Mouse (Mus musculus) telencephalon, adult 2 months (tissue): ENCODE results near the gene Xylt1.

ENCODE experiments used
- DNase-seq: peaks from one replicate; pipeline ENCODE4 v3.0.0-alpha.2; 2011; ENCODE audit warnings: low read depth, low spot score

Xylt1 gene

DNA sequence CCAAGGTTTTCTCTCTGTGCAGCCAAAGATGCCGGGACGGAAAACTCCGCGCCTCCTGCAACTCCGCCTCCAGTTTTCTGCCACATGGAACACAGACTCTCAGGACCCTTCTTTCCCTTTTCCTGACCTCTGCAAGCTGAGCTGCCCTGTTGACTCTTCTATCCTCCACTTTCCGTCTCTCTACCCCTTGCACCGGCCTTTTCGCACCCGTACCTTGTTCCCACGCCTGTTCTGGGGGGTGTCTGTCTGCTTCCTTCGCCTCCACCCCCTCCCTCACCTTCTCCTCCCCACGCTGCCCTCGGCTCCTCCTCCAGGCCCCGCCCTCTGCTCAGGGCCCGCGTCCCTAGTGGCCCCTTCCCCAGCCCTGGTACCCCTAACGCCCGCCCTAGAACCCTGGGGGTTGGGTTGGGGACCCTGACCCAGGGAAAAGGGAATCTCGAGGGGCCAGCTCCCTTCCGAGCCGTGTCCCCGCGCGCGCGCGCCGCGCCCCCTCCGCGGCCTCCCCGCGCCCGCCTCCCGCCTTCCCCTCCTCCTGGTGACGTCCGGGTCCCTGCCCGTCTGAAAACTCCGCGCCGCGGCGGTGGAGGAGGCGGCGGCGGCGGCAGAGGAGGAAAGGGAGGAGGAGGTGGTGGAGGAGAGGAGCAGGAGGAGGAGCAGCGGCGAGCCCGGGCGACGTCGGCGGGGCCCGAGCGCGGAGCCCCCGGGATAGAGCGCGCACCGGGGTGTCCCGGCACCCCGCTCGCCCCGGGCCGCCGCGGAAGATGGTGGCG lies at the start of gene Xylt1:
Xylt1 (plus strand) TSS at position 562 of the 770 bp plus-strand sequence.
- DNase-seq = no peak

DNA sequence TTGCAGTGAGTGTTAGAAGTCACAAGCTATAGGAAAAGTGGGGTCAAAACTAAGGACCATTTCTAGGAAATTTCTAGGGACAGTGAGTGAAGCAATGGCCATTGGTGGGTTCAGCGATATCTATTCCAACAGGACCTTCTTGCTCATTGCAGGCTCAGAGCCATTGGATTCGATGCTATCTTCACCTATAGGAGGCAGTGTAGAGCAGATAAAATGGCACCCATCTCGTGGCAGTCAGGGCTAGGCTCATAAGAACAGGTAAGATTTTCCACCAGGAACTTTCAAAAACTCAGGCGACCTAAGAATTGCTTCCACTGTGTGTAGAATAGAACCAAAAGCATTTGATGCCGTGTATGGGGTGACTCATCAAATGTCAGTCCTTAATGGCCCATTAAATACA lies 46.8 kb upstream of the Xylt1 start:
- no peak for DNase-seq

DNA sequence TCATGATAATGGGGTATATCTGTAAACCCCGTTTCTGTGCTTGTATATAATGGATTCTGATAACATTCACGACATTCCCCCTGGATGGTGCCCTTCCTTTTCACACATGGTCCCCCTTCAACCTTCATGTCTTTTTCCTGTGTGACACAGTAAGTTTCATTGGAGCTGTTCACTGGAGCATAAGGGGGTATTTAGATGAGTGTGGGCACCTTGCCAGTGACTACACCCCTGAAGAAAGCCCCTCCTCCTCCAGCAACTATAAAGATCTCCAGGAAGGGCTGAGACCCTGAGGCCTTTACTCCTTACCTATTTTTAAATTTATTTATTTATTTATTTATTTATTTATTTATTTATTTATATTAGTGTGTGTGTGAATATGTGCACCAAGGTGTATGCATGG lies 24.5 kb upstream of the Xylt1 start:
- DNase-seq = no peak

DNA sequence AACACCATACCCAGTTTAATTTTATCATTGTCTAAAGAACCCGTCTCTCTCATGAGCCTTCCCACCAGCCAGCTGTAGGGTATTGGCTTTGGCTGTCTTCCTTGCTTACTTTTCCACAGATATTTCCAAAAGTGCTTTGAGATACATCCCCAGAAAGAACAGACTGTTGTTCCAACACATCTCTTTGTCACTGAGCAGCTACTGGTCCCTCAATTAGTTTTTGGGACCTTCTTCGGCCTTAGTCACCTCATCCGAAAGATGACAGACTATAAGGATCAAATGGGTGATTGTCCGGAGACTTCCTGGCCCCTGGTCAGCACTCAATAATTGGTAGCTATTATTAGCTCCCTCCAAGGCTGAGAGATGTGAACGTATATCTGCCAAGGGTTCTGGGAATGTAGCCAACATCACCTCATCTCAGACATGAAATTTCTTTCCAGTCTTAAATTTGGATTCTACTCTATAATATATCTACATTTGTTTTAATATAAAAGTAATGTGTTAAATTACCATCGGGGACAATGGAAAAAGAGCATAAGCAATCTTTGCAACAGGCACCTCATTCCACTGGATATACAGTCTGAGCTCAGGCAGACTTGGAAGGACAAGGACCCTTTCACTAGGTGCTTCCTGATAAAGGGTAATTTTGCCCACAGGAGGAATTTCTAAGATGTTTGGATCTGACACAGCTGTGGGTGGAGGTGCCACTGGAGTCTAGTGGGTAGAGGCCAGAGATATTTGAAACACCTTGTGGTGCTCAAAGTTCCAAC lies 23.2 kb upstream of the Xylt1 start:
- DNase-seq = peak; percentile 86

DNA sequence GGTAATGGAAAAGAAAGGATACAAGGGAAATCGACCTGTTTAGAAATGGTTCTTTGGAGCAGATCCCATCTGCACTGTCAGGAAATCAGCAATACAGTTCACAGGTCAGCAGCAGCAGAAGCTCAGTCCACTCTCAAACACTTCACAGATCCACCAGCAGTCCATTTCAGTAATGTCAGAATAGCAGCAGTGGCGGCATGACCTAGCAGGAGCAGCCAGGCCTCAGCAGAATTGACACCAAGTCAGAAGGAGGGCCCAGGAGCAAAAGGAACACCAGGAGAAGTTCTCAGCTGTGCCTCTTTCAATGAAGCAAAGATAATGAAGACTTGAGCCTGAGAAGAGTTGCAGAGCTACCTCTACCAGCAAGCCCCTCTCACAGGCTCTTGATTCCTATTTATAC lies 19.5 kb upstream of the Xylt1 start:
- no peak for DNase-seq

DNA sequence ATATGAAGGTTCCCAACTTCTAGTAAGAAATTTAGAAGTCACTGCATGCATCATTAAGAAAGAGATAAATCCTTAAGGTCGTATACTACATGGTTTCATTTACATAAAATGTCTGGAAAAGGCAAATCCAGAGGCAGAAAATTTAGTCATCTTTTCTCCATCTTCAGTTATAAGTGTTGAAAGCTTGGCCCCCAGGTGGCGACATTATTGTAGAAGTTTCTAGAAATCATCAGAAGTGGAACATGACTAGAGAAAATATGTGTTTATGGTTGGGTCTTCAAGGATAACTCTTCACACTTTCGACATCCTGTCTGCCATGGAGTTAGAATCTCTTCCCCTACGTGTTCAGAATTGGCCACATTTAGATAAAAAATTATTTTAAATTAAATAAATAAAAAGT lies 18.3 kb upstream of the Xylt1 start:
- DNase-seq = no peak

DNA sequence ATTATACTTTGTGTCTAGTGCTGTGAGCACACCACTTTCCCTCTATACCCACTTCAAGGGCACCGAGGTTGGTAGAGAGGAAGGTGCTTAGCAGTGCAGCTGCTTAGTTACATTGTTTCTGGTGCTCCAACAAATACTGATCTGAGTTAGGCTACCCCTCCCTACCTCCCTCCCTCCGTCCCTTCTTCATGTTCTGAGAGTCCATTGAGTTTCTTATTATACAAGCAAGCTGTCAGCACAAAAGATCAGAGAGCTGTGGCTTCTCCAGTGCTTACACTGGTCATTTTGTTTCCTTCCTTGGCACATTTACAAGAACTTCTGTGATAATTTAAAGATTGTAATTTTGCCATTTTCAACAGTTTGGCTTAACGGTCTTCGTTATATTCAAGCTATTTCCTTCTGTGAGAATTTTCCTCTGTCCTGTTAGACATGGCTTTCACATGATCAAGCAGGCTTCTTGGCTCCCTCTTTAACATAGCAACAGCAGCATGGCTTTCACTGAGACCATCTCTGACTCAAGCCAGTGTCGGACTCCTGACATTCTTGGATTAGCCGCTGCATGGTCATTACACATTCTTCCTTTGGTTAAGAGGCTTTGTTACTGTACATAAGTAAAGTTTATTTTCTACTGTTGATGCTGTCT lies 12.0 kb upstream of the Xylt1 start:
- no peak for DNase-seq

DNA sequence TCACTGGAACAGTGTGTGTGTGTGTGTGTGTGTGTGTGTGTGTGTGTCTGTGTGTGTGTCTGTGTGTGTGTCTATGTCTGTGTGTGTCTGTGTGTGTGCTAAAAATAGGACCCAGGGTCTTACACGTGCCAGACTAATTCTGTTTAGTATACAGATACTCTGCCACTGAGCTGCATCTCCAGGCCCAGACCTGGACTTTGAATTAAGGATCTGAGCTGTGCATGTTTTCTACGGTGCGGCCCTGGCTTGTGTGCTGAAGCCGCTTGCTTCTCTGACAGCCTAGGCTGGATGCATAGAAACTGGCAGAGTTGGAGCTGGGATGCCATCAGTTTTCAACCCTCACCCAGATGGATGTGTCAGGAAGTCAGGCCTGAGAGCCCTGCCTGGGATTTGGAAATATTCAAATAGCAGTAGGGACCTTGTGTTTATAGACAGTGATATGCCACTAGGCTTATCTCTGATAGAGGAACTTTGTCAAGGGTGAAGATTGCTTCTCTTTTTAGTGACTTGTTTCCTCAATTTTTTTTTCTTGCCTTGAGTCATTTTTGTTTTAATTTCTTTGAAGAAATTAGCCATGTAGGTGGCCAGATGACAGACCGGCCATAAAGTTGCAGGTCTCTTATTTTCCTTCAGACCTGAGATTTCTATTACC lies 11.4 kb upstream of the Xylt1 start:
- no peak for DNase-seq

DNA sequence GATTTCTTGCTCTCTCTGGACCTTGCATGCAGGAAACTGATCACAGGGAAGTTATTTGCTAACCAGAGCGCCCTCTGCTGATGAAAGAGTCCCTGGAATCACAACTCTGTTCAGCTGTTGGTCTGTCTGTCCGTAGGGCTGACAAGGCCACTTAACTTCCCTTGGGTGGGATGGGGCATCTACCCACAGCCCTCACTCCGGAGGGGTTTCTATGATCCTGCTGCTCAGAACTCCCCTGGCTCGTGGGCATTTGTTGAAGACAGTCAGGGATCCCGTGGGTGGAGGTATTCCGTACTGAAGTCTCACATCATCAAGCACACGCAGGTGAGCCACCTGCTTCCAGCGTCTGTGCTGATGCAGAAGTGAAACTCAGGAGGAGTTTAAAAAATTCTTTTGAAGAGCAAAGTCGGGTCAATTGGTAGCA lies 4.9 kb upstream of the Xylt1 start:
- DNase-seq = no peak

DNA sequence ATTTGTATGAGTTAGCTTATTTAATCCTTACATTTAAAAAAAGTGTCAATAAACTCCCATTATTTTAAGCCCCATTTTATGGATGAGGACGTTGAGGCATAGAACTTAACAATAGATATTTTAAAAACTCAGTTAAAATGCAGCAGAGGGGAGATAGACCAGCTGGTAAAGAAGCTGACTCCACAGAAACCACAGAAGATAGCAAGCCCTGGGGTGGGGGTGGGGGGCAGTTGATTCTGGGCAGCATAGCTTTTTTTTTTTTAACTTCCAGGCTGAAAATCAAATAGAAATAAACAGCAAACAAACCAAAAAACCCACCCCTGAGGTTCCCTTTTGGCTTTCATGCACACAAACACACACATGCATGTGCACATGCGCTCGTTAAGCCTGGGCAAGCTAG lies 3.6 kb upstream of the Xylt1 start:
- no peak for DNase-seq

DNA sequence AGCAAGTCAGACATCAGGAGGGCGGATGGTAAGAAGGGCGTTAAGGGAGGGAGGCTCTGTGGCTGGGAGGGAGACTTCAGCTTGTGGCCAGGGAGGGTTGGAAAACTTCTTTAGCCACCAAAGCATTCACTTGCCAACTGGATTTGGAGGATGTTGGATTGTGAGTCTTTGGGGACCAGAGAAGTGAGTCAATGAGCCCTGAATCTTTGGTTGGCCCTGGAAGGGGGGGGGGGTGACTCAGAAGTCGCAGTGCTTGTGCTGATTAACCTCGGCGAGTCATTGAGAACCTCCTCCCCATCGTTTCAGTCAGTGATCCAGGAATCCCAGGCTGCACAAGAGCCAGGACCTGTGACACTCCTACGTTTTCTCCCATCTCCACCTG lies 752 bp upstream of the Xylt1 start:
- DNase-seq = no peak

DNA sequence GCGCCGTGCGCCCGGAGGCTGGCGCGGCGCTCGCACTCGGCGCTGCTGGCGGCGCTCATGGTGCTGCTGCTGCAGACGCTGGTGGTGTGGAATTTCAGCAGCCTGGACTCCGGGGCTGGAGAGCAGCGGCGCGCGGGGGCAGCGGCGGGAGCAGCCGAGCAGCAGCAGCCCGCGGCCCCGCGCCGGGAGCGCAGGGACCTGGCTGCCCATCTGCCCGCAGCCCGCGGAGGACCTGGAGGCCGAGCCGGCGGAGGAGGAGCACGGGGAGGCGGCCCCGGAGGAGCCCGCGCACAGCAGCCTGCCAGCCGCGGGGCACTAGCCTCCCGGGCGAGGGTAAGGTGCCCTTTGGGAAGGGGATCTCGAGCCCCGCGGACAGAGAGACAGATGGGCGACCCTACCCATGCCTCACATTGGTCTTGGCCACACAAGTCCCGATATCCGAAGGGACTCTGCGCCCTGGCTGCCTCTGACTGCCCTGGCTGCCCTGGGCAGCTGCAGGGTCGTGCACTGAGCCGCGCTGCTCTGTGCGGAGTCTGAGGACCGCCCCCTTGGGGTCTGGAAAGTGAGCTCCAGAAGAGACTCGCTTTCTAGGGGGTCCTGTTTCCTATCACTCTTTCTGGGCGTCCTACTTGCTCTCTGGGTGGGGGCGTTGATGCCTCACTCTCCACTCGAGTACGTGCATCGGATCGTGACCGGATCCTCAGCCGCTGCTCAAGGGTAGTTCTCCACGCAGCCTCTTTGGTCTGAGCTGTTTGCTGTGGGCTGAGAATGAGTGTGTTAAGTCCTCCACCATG lies 606 bp downstream of the Xylt1 start:
- no peak for DNase-seq

DNA sequence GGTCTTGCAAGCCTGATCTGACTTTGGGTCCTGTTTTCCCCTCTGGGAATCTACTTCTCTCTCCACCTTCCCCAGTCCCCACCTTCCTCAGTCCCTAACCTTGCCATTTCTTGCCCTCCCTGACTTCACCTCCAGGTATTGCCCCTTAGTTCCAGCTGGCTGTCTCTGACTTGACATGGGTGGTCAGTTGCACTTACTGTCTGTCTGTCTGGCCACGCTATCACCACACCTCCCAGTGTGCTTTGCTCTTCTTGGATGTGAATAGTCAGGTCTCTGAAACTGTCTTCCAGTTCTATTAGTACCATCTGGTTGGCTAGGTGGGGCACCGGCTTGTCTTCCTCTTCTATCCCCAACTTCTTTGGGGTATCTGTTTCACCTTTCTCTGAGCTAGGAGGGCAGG lies 1.2 kb downstream of the Xylt1 start:
- DNase-seq = no peak

DNA sequence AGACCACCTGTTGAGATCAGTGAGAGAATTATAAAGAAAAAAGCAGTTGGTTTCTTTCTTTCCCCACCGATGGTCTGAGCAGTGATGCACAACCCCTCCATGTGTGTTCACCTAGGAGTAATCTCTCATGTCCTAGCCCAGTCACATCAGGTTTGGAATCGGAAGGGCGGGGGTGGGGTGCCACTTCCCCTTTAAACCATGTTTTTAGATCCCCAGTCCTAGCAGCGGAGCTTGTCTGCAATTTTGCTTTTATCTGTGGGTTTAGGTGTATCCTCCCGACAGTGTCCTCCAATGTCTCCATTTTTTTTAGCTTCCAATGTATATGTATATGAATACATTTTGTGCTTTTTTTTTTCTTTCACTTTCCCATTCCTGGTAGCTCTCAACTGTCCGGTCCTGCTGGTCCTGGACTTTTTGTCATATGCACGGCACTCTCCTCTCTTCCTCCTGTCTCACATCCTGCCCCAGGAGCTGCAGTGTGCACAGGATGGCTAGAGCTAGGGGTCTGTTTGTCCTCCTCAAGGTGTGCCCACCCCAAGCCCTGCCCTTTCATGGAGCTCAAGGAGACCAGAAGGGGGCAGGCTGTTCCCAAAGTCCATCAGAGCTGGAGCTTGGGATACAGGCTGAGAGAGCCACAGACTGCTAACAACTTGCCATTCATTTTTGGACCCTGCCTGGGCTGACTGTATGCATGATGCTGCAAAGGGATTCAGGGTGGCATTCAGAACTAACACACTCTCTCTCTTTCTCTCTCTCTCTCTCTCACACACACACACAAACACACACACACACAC lies 2.6 kb downstream of the Xylt1 start:
- DNase-seq = no peak

DNA sequence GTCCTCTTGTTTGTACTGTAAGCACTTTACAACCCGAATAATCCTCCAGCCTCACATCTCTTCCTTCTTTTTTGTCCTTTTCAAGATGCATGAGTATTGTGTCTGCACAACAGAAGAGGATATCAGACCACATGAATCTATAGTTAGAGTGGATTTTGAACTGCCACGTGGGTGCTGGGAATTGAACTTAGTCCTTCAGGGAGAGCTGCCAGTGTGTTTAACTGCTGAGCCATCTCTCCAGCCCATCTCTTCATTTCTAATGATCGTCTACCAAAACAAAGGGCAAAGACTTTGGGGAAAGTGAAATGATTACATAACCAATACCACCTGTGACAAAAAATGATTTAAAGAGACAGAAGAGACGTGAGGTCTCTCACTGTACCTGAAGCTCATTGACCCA lies 5.6 kb downstream of the Xylt1 start:
- DNase-seq = no peak

DNA sequence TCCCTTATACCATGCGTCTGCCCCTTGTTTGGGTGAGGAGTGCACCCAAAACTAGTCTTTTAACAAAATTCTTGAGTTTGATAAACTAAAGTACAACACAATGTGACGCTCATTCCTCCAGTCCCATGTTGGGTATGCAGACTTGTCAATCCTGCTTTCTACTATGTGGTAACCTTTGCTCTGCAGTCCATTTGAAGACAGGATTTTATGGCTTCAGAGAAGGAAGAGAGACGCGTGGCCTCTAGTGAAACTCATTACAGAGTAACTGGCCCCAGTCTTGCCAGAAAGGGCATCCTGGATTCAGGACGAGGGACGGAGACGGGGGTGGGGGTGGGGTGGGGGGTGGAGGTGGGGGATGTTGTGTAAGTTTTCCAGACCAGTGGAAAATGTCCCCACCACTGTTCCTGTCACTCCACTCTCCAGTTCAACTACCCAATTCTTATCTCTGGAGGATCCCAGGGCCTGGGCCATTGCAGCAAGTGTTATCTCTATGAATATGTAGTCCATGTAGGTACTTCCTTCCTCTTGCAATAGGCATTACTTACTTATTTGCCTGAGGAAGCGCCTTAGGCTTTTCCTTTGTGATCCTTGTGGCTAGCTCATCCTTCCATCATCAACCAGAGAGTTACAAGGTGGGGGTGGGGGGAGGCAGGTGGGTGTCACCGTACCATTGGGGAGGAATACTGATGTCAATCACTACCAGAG lies 7.7 kb downstream of the Xylt1 start:
- DNase-seq = no peak

DNA sequence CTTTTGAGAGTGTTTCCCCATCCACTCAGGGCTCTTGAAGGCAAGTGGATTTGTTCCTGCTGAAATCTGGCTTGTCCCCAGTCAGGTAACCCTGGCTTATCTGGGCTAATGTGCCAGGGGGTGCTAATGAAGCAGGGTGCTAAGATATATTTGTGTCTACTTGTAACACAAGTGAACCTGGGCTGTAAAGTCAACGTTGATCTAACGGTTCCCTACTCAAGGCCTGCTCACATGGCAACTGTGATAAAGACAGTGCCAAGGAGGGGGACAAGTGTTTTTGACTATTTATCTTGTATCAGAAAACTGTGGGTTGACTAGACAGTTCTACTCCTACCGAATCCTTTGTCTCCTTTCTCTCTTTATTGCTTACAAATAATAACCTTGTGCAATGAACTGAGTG lies 8.3 kb downstream of the Xylt1 start:
- no peak for DNase-seq

DNA sequence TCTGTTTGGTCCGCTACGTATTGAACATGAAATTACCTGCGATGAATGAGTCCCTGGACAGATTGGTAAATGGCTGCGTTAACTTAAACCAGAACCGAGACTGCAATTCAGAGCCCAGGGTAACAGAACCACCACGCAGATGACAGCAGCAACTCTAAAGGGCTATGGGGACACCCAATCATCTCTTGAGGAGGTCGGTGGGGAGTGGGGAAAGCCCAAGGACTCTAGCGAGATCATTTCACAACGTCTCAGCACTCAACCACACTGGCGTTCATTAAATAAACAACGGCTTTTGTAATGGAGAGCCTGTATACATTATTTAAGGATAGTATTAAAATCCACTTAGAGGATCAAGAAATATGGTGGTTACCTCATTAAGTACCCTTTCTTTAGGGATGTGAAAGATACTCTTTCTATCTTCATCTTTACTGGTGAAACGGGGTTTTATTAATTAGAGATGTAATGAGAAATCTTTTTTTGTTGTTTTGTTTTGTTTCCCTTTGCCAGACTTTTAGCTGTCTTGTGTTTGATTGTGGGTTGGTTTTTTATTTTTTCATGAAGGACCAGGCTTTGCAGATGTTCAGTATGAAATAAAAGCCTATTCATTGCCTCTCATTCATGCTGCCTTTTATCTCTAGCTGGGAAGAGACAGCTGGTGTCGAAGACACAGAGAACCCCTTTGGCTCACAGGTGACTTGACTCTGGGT lies 12.2 kb downstream of the Xylt1 start:
- DNase-seq = no peak

DNA sequence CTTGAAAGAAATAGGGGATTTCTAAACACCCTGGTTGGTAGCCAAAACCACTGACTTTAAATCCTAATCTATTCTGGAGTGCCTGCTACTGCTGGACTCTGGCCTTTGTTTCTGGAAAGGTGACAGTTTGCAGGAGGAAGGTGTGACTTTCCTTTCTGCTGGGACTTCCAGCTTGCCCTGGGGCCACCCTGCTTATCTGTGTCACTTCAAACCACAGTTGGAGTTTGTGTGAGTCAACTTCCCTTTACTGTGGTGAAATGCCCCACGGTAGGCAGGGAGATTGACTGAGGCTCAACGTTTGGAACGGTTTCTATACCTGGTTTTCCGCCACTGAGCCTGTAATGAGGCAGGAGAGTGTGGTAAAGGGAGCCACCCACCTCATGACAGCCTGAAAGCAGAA lies 13.2 kb downstream of the Xylt1 start:
- DNase-seq = no peak
